Mouse (Mus musculus): Measurements from ENCODE around the gene Coq5. TPM values are rescaled to one million over a fixed set of nuclear protein-coding genes. Genes with fewer than 3 reads are reported as not detected.

Gene Coq5
- polyA plus RNA-seq, 1 experiment from 2014 or later: 61.4 TPM

DNA sequence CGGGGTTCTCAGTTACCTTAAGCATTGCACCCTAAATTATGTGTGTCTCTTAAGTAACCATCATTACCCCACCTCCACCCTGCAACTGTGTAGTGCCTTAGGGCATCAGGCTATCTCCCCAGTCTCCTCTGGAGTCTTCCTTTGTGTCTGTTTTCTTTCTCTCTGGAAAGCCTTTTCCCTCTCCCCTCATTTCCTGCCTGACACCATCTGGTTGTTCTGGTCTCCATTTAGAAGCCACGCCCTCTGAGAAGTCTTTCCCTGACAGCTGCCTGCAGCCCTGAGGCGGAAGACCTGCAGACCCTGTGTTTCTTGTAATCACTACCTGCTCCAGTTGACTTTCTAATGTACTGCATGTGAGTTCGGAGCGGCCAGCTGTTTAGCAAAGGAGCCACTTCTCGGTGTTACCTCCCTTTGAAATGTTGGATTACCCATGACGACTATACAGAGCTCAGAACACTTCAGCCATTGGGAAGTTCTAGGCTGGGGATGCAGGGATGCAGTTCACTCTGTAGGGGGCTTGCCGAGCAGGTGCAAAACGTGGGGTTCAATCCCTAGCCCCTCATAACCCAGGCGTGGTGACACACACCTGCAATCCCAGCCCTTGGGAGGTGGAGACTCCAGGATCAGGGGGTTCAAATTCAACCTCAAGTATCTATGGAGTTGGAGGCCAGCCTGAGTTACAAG is 38.3 kb downstream of the Coq5 start:
- no peak for ATAC-seq
- peak overlapping the region; percentile 1 for H3K27ac ChIP-seq (ENCODE audit: low read depth, low read length)
- H3K4me1 ChIP-seq (ENCODE audit: control insufficient read depth, insufficient read depth, low read depth, low read length): peaks cover 20% of the 10 kb centered on the region
- H3K9ac ChIP-seq (ENCODE audit: low read depth, low read length): no peak overlapping the region
- no peaks in the 10 kb centered on the region for H3K27me3 ChIP-seq (replicated peaks; ENCODE audit: control insufficient read depth, insufficient read depth, low read length)
- H3K4me3 ChIP-seq (ENCODE audit: low read length): no peak overlapping the region
- H3K4me2 ChIP-seq (ENCODE audit: low read length): no peak overlapping the region
- H3K36me3 ChIP-seq (ENCODE audit: control insufficient read depth, insufficient read depth, low read length): no peaks in the 10 kb centered on the region
- no peaks in the 10 kb centered on the region for H3K9me3 ChIP-seq (ENCODE audit: control insufficient read depth, low read length)
- 6% methylated on average over 10 of the region's 10 CpGs for WGBS

DNA sequence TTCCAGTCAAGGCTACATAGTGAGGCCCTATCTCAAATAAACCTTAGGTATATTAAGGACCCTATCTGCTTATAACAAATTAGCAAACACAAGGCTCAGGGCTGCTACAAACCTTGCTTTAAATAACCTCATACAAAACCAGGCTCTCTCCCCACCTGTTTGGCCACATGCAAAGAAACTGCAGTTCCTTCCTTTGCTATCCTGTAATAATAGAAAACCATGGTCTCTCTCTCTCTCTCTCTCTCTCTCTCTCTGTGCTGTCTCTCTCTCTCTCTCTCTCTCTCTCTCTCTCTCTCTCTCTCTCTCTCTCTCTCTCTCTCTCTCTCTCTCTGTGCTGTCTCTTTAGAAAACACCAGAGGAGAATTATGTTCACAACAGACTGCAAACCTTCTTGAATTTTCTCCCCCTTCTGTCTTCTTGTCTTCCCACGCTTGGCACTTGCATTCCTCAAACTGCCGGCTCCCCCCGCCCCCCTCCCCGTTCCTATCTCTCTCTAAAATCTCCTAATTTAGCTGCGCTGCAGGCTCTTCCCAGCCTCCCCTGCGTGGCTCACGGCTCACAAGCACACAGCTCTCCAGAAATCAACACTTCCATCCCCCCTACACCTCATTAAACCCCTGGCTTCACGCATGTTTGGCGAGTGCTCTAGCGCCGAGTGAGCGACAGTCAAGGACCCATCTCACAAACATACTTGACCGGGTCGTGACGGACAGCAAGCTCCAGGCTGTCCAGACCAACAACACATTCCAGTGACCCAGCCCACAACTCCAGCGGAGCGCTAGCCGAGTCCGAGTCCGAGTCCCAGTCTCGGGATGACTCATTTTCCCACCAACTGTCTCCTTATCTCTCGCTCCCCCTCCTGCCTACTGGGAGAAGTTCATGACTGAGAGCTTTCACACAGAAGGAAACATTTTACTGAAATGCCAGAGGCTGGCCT is 39.8 kb downstream of the Coq5 start:
- H3K4me3 ChIP-seq (ENCODE audit: low read length): peak overlapping the region; percentile 43
- H3K4me2 ChIP-seq (ENCODE audit: low read length): peak overlapping the region; percentile 84
- peak overlapping the region; percentile 61 for H3K9ac ChIP-seq (ENCODE audit: low read depth, low read length)
- 1% methylated on average over 22 of the region's 22 CpGs for WGBS
- no peaks in the 10 kb centered on the region for H3K27me3 ChIP-seq (replicated peaks; ENCODE audit: control insufficient read depth, insufficient read depth, low read length)
- ATAC-seq: peak; percentile 77
- H3K9me3 ChIP-seq (ENCODE audit: control insufficient read depth, low read length): no peaks in the 10 kb centered on the region
- no peaks in the 10 kb centered on the region for H3K36me3 ChIP-seq (ENCODE audit: control insufficient read depth, insufficient read depth, low read length)
- peak overlapping the region; percentile 71 for H3K27ac ChIP-seq (ENCODE audit: low read depth, low read length)
- H3K4me1 ChIP-seq (ENCODE audit: control insufficient read depth, insufficient read depth, low read depth, low read length): peaks cover 20% of the 10 kb centered on the region

DNA sequence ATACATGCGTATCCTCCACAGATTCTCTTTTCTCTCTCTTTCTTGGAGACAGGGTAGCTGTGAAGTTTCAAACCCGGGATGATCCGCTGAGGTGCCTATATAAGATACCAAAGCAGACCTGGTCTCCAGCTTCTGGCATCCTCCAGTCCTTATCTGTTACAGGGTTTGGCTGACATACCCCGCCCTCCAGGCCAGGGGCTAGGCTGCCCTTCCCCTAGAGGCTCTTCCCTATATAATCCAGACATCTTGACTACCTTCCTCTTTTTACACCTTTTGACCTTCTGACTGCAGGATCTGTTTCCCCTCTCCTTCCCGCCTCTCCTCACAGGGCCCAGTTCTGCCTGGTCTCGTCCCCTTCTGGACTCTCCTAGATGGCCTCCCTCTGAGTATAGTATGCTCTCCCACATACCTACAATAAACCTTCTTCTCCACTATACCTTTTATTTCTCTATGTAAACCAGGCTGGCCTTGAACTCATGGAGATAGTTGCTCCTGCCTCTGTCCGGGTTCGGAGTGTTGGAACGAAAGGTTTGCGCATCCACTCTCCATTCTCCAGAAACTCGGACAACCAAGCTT is 46.9 kb downstream of the Coq5 start:
- H3K4me1 ChIP-seq (ENCODE audit: control insufficient read depth, insufficient read depth, low read depth, low read length): peaks cover 20% of the 10 kb centered on the region
- no peaks in the 10 kb centered on the region for H3K9me3 ChIP-seq (ENCODE audit: control insufficient read depth, low read length)
- ATAC-seq: peak; percentile 35; the same call in 1 of the 2 replicates
- peak overlapping the region; percentile 83 for H3K4me3 ChIP-seq (ENCODE audit: low read length)
- peak overlapping the region; percentile 86 for H3K4me2 ChIP-seq (ENCODE audit: low read length)
- H3K36me3 ChIP-seq (ENCODE audit: control insufficient read depth, insufficient read depth, low read length): peaks cover 8% of the 10 kb centered on the region; the same call in 1 of the 2 replicates
- H3K27me3 ChIP-seq (replicated peaks; ENCODE audit: control insufficient read depth, insufficient read depth, low read length): no peaks in the 10 kb centered on the region
- H3K27ac ChIP-seq (ENCODE audit: low read depth, low read length): peak overlapping the region; percentile 81
- peak overlapping the region; percentile 87 for H3K9ac ChIP-seq (ENCODE audit: low read depth, low read length)
- WGBS: 25% methylated on average over 11 of the region's 11 CpGs

DNA sequence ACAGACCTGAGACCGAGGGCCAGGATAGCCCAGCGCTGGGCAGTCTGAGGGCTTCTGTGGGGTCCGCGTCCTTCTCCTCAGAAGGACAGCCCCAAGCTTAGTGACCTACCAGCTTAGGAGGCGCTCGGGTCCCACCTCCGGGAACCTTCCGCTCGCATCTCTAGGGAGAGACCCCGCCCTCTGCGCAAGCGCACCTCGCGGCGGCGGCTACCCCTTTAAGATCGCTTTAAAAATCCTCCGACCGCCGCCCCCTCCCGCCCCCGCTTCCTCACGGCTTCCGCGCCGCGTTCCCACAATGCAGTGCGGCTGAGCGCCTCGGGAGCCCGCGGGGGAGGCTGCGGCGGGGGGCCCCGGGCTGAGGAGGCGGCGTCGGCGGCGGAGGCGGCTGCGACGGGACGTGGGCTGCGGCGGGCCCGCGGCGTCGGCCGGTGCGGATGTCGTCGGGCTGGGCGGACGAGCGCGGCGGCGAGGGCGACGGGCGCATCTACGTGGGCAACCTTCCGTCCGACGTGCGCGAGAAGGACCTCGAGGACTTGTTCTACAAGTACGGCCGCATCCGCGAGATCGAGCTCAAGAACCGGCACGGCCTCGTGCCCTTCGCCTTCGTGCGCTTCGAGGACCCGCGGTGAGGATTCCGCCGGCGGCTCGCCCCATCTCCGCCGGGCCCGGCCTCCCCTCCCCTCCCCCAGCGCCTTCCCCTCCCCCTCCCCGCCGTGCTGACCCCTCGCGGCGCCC is 47.6 kb downstream of the Coq5 start, which contains the start of gene Srsf9:
Gene Srsf9, plus strand, starts transcription at position 303 of the 735 bp plus-strand sequence.
- Histone ChIP-seq H3K9me3 (ENCODE audit: control insufficient read depth, low read length) (no peaks in the 10 kb centered on the region), H3K36me3 (ENCODE audit: control insufficient read depth, insufficient read depth, low read length) (peaks cover 11% of the 10 kb centered on the region), H3K27ac (ENCODE audit: low read depth, low read length) (peak within 1 kb of the TSS; percentile 88), H3K4me2 (ENCODE audit: low read length) (peak within 1 kb of the TSS; percentile 86), H3K4me3 (ENCODE audit: low read length) (peak within 1 kb of the TSS; percentile 83), H3K27me3 (replicated peaks; ENCODE audit: control insufficient read depth, insufficient read depth, low read length) (no peaks in the 10 kb centered on the region), H3K9ac (ENCODE audit: low read depth, low read length) (peak within 1 kb of the TSS; percentile 87), H3K4me1 (ENCODE audit: control insufficient read depth, insufficient read depth, low read depth, low read length) (peaks cover 20% of the 10 kb centered on the region)
- peak; percentile 92 for ATAC-seq
- under 1% methylated on average over 73 of the region's 97 CpGs for WGBS

DNA sequence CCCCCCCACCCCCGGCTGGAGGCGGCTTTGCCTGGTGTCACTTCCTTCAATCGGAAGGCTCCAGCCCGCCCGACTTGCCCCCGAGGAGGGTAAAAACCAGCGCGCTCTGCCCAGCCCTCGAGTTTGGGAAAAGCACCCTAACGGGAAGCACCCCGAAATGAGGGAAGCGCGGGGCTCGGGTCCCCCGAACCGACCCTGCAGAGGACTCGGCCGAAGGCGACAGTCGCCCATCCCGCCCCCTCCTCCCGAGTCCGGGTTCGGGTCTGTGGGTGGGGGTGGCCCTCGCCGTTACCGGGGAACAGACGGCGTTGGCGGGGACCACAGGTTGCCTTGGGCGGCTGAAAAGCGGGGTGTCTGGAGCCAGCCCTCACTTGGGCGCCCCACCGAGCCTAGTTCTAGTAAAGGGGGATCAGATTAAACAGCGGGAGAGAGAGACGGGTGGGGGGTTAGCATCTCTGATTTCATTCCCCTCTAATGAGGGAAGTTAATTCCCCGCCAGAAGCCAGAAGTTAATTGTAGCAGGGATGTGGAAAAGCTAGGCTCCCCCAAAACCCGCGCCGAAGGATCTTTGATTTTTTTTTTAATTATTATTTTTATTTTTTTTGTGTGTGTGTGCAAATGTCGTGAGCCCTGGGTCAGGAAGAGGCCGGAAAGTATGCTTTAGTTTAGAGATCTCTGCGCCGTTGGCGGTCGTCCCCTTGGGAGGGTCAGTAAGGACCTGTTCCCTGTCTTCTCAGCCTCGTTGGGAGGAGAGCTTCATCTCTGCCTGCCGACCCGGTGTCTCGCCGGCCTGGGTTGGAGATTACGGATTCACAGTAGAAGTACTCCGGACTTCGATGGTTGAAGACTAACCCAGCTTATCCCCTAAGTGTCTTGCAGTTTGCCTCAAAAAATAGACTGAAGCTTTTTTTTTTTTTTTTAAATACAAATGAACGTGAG is 48.4 kb downstream of the Coq5 start:
- peaks cover 17% of the 10 kb centered on the region for H3K36me3 ChIP-seq (ENCODE audit: control insufficient read depth, insufficient read depth, low read length)
- ATAC-seq: peak; percentile 37
- peak overlapping the region; percentile 83 for H3K4me3 ChIP-seq (ENCODE audit: low read length)
- WGBS: under 1% methylated on average over 54 of the region's 55 CpGs
- H3K9ac ChIP-seq (ENCODE audit: low read depth, low read length): peak overlapping the region; percentile 87
- no peaks in the 10 kb centered on the region for H3K9me3 ChIP-seq (ENCODE audit: control insufficient read depth, low read length)
- H3K4me1 ChIP-seq (ENCODE audit: control insufficient read depth, insufficient read depth, low read depth, low read length): peaks cover 20% of the 10 kb centered on the region
- H3K4me2 ChIP-seq (ENCODE audit: low read length): peak overlapping the region; percentile 69
- H3K27ac ChIP-seq (ENCODE audit: low read depth, low read length): peak overlapping the region; percentile 88
- no peaks in the 10 kb centered on the region for H3K27me3 ChIP-seq (replicated peaks; ENCODE audit: control insufficient read depth, insufficient read depth, low read length)

DNA sequence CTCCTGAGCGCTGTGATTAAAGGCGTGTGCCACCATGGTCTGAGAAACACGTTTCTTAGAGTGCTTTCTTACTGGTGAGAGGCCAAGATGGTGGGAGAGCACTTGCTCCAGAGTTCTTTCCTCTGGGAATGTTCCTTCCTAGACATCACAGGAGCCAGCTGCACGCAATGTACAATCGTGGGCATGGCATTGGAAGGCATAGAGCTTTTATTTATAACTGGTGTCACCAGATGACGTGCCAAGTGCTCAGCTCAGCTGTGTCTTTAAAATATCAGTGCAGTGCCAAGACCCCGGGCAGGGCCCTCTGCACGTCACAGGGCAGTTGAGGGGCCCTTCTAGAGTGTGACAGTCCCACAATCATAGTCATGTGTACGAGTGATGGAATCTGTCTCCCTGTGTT is 51.5 kb downstream of the Coq5 start:
- no peak overlapping the region for H3K4me3 ChIP-seq (ENCODE audit: low read length)
- no peak for ATAC-seq
- H3K9ac ChIP-seq (ENCODE audit: low read depth, low read length): no peak overlapping the region

DNA sequence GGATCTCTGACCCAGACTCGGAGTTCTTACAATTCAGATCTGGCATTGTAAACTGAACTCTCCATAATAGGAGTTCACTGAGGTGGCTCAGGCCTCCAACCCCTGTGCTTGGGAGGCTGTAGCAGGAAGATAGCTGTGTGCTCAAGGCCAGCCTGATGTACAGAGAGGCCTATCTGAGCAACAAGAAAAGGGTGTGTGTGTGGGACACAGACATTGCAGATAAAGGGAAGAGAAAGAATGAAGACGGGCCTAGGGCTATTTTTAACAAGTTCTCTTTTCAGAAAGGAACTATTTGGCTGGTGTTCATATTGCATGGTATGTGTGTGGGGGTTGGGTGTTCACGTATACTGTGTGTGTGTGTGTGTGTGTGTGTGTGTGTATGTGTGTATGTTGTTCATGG is 54.2 kb downstream of the Coq5 start:
- Histone ChIP-seq H3K9ac (ENCODE audit: low read depth, low read length) (no peak overlapping the region), H3K27ac (ENCODE audit: low read depth, low read length) (no peak overlapping the region), H3K36me3 (ENCODE audit: control insufficient read depth, insufficient read depth, low read length) (peaks cover 43% of the 10 kb centered on the region), H3K27me3 (replicated peaks; ENCODE audit: control insufficient read depth, insufficient read depth, low read length) (no peaks in the 10 kb centered on the region), H3K9me3 (ENCODE audit: control insufficient read depth, low read length) (no peaks in the 10 kb centered on the region), H3K4me3 (ENCODE audit: low read length) (no peak overlapping the region), H3K4me1 (ENCODE audit: control insufficient read depth, insufficient read depth, low read depth, low read length) (peaks cover 8% of the 10 kb centered on the region), H3K4me2 (ENCODE audit: low read length) (no peak overlapping the region)
- 87% methylated on average over 3 of the region's 3 CpGs for WGBS
- ATAC-seq: no peak

More for the DNA sequence above, 51.5 kb downstream of the Coq5 start:
- Histone ChIP-seq H3K9me3 (ENCODE audit: control insufficient read depth, low read length) (no peaks in the 10 kb centered on the region), H3K27ac (ENCODE audit: low read depth, low read length) (no peak overlapping the region), H3K27me3 (replicated peaks; ENCODE audit: control insufficient read depth, insufficient read depth, low read length) (no peaks in the 10 kb centered on the region), H3K36me3 (ENCODE audit: control insufficient read depth, insufficient read depth, low read length) (peaks cover 40% of the 10 kb centered on the region), H3K4me2 (ENCODE audit: low read length) (no peak overlapping the region), H3K4me1 (ENCODE audit: control insufficient read depth, insufficient read depth, low read depth, low read length) (peaks cover 15% of the 10 kb centered on the region)
- 86% methylated on average over 9 of the region's 9 CpGs for WGBS

DNA sequence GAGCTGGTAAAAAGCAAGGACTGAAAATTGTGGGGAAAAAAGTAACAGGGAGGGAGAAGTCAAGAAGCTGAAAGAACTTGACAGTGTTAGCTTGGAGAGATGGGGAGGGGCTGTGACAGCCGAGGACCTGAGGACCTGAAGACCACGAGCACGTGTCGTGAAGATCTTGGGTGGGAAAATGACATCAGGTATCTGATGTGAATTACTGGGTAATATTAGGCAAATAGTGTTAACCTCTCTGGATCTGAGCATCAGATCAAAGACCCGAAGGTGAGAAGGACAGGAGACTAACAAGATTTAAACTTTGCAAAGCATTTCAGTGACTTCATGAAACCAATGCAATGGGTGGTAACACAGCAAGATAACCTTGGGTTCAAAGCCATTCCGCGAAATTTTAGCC is 60.5 kb downstream of the Coq5 start:
- 36% methylated on average over 7 of the region's 7 CpGs for WGBS
- ATAC-seq: no peak
- Histone ChIP-seq H3K27ac (ENCODE audit: low read depth, low read length) (no peak overlapping the region), H3K36me3 (ENCODE audit: control insufficient read depth, insufficient read depth, low read length) (peaks cover 30% of the 10 kb centered on the region), H3K9ac (ENCODE audit: low read depth, low read length) (peak overlapping the region; percentile 37; the same call in 1 of the 2 replicates), H3K4me3 (ENCODE audit: low read length) (peak overlapping the region; percentile 70), H3K9me3 (ENCODE audit: control insufficient read depth, low read length) (no peaks in the 10 kb centered on the region), H3K4me2 (ENCODE audit: low read length) (peak overlapping the region; percentile 60), H3K4me1 (ENCODE audit: control insufficient read depth, insufficient read depth, low read depth, low read length) (peaks cover 19% of the 10 kb centered on the region), H3K27me3 (replicated peaks; ENCODE audit: control insufficient read depth, insufficient read depth, low read length) (no peaks in the 10 kb centered on the region)
